Mouse (Mus musculus) mouse embryonic stem cell (cell line): ENCODE data around the gene Tdgf1.

ENCODE experiments used
- in situ Hi-C, 2 experiments: fragments of 300-500 bp; cut with MboI; formaldehyde crosslinking; loops; 1 replicate in 1 of 2; 3 replicates in 1 of 2; pipeline ENCODE4 v1.14.3; 2019 to 2020; ENCODE audit warnings: low sequenced_read_pairs in 2 of 2, low pct_unique_long_range_greater_than_20kb in 1 of 2, mixed read lengths in 1 of 2; ENCODE audit not compliant: unreplicated experiment in 1 of 2

Gene Tdgf1

GRCm38 (mm10) chr9:110891077-110891828 is 54.7 kb downstream of the Tdgf1 start:
- in situ Hi-C loops, result no loop called here

GRCm38 (mm10) chr9:110890026-110890783 is 55.8 kb downstream of the Tdgf1 start:
- in situ Hi-C loops, result no loop called here
